Mouse (Mus musculus): ENCODE measurements around the gene Gm28374. TPM values are rescaled to one million over a fixed set of nuclear protein-coding genes. Genes with fewer than 3 reads are reported as not detected.
A peak's percentile ranks its signal among the peaks of the same experiment; 100 is the strongest.

Gene Gm28374
- polyA plus RNA-seq, 1 experiment from 2014 or later = 1.1 TPM

- peaks cover 54% of the 10 kb centered on the region for H3K36me3 ChIP-seq
- H3K9me3 ChIP-seq = no peaks in the 10 kb centered on the region
- H3K4me1 ChIP-seq (replicated peaks) = peaks cover 30% of the 10 kb centered on the region
- H3K4me2 ChIP-seq = peak overlapping the region; percentile 93
- peak overlapping the region; percentile 89 for H3K9ac ChIP-seq
- 89% methylated on average over 15 of the region's 15 CpGs for whole genome bisulfite sequencing
- peak overlapping the region; percentile 89; the same call in 1 of the 2 replicates for H3K4me3 ChIP-seq
- H3K27ac ChIP-seq = no peak overlapping the region
- ATAC-seq (ENCODE audit: low FRiP score) = no peak
- H3K27me3 ChIP-seq = no peaks in the 10 kb centered on the region
Observed at GRCm38 (mm10) chr19:6116113-6116850, 34.2 kb upstream of the Gm28374 start.

DNA sequence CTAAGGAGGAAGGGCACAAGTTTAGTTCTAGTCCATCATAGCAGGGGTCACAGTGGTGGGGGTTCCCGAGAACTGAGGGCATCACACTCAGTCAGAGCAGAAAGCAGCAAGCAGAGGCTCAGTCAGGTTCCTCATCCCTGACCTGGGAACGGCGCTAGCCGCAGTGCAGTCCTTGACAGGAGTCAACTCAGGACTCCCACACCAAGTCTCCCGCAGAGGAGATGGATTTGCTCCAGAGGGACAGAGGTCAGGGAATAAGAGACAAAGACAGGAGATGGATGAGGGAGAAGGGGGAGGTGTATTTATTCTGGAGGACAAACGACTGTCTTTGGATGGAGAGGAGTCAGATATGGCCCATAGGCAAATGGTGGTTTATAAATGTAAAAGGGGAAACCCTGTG is 31.1 kb upstream of the Gm28374 start:
- Histone ChIP-seq H3K9ac (0 out of 2 replicates have a peak overlapping the region, but pooled peaks have one; percentile 24), H3K27ac (no peak overlapping the region), H3K36me3 (peaks cover 38% of the 10 kb centered on the region), H3K4me1 (replicated peaks) (peaks cover 17% of the 10 kb centered on the region), H3K9me3 (no peaks in the 10 kb centered on the region), H3K27me3 (no peaks in the 10 kb centered on the region), H3K4me2 (no peak overlapping the region), H3K4me3 (no peak overlapping the region)
- no peak for ATAC-seq (ENCODE audit: low FRiP score)
- 56% methylated on average over 6 of the region's 6 CpGs for WGBS

DNA sequence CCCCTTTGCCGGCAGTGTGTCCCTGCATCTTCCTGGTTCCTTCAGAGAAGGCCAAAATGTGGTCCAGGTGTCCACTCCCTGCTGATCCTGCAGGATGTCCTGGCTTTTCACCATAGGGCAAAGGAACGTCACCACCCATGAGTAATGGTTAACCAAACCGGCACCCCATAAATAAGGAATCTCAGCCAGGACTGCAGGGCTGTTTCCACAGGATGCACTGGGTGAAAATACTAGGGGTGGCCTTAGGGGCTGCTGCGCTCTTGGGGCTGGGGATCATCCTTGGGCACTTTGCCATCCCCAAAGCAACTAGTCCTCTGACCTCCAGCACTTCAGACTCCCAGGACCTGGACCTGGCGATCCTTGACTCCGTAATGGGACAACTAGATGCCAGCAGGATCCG is 23.5 kb upstream of the Gm28374 start, which contains the start of gene Naaladl1:
TSS of gene Naaladl1 (plus strand) at position 197 of the 400 bp plus-strand sequence.
- 0 out of 2 replicates have a peak within 1 kb of the TSS, but pooled peaks have one; percentile 29 for H3K9ac ChIP-seq
- ATAC-seq (ENCODE audit: low FRiP score) = no peak
- no peak within 1 kb of the TSS for H3K4me3 ChIP-seq
- H3K27ac ChIP-seq = no peak within 1 kb of the TSS
- H3K4me2 ChIP-seq = no peak within 1 kb of the TSS
- no peaks in the 10 kb centered on the region for H3K9me3 ChIP-seq
- H3K27me3 ChIP-seq = no peaks in the 10 kb centered on the region
- H3K4me1 ChIP-seq (replicated peaks) = no peaks in the 10 kb centered on the region
- WGBS = 82% methylated on average over 7 of the region's 7 CpGs
- H3K36me3 ChIP-seq = no peaks in the 10 kb centered on the region

GRCm38 (mm10) chr19:6104476-6104875 is 22.4 kb upstream of the Gm28374 start:
- Histone ChIP-seq H3K9me3 (no peaks in the 10 kb centered on the region), H3K27ac (no peak overlapping the region), H3K27me3 (no peaks in the 10 kb centered on the region), H3K4me2 (no peak overlapping the region), H3K9ac (0 out of 2 replicates have a peak overlapping the region, but pooled peaks have one; percentile 1), H3K4me3 (no peak overlapping the region), H3K36me3 (no peaks in the 10 kb centered on the region), H3K4me1 (replicated peaks) (no peaks in the 10 kb centered on the region)
- WGBS = 92% methylated on average over 4 of the region's 4 CpGs
- no peak for ATAC-seq (ENCODE audit: low FRiP score)

DNA sequence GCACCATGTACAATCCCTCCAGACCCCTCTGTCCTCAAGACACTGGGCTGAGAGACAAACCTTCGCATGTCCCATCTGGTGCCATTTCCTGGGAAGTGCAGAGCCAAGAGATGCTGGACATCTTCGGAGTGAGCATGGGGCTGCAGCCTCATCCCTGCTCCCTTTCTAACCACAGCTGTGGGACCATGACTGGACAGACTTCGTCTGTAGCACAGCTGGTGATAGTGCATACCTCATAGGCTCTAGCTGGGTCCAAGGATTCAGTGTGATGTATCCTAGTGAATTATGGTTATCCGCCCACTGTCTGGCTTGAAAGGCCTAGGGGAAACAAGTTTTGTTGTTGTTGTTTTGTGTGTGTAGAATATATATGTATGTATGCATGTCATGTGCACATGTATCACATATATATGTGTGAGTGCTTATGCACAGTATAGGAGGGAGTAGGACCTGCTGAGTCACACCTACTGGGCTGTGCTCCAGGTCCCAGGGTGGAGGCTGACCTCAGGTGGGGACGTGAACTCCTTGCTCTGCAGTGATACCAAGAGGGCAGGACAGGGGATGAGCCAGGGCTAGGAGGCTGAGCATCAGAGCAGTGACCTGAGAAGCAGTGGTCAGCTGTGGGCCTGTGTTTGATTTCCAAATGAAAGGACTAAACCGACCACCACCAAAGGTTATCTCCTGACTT is 20.3 kb upstream of the Gm28374 start:
- H3K4me1 ChIP-seq (replicated peaks) = no peaks in the 10 kb centered on the region
- no peak for ATAC-seq (ENCODE audit: low FRiP score)
- no peak overlapping the region for H3K4me3 ChIP-seq
- no peaks in the 10 kb centered on the region for H3K27me3 ChIP-seq
- no peaks in the 10 kb centered on the region for H3K9me3 ChIP-seq
- H3K27ac ChIP-seq = no peak overlapping the region
- H3K36me3 ChIP-seq = no peaks in the 10 kb centered on the region
- H3K4me2 ChIP-seq = no peak overlapping the region
- H3K9ac ChIP-seq = no peak overlapping the region; the same call in 1 of the 2 replicates
- 80% methylated on average over 6 of the region's 6 CpGs for WGBS

GRCm38 (mm10) chr19:6101186-6101585 is 19.1 kb upstream of the Gm28374 start:
- H3K4me2 ChIP-seq = no peak overlapping the region
- no peaks in the 10 kb centered on the region for H3K9me3 ChIP-seq
- WGBS = 62% methylated on average over 6 of the region's 6 CpGs
- ATAC-seq (ENCODE audit: low FRiP score) = no peak
- H3K27ac ChIP-seq = no peak overlapping the region
- H3K9ac ChIP-seq = no peak overlapping the region
- no peaks in the 10 kb centered on the region for H3K36me3 ChIP-seq
- H3K4me3 ChIP-seq = no peak overlapping the region
- H3K27me3 ChIP-seq = no peaks in the 10 kb centered on the region
- no peaks in the 10 kb centered on the region for H3K4me1 ChIP-seq (replicated peaks)

DNA sequence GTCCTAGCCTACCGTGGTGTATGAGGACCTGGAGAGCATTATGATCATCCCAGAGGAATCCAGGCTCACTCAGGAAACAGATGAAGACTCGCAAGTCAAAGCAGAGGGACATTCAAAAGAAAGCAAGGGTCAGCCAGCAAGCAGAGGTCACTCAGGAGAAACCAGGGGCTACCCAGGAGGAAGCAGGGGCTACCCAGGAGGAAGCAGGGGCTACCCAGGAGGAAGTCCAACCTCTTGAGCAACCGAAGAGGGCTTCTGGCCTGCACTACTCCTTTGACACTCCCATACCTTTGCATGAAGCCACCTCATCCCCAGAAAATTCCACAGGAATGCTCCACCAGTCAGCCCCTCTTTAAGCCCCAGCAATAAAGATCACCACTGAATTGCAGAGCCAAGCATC is 15.8 kb upstream of the Gm28374 start:
- Histone ChIP-seq H3K27ac (no peak overlapping the region), H3K4me2 (no peak overlapping the region), H3K36me3 (no peaks in the 10 kb centered on the region), H3K9ac (no peak overlapping the region), H3K27me3 (no peaks in the 10 kb centered on the region), H3K9me3 (no peaks in the 10 kb centered on the region), H3K4me1 (replicated peaks) (no peaks in the 10 kb centered on the region), H3K4me3 (no peak overlapping the region)
- 95% methylated on average over 3 of the region's 3 CpGs for WGBS
- ATAC-seq (ENCODE audit: low FRiP score) = no peak

- WGBS = 91% methylated on average over 7 of the region's 7 CpGs
- Histone ChIP-seq H3K4me1 (replicated peaks) (no peaks in the 10 kb centered on the region), H3K36me3 (peaks cover 3% of the 10 kb centered on the region), H3K27ac (no peak within 1 kb of the TSS), H3K9ac (peak within 1 kb of the TSS; percentile 24; the same call in 1 of the 2 replicates), H3K27me3 (no peaks in the 10 kb centered on the region), H3K4me3 (no peak within 1 kb of the TSS), H3K9me3 (no peaks in the 10 kb centered on the region), H3K4me2 (no peak within 1 kb of the TSS)
- ATAC-seq (ENCODE audit: low FRiP score) = no peak
Observed at GRCm38 (mm10) chr19:6094119-6094518, 12.1 kb upstream of the Gm28374 start, which contains the start of gene AC131692.1. AC131692.1 (plus strand) TSS chr19:6094419.

- Histone ChIP-seq H3K4me2 (no peak overlapping the region), H3K36me3 (peaks cover 3% of the 10 kb centered on the region), H3K27me3 (no peaks in the 10 kb centered on the region), H3K27ac (no peak overlapping the region), H3K4me3 (no peak overlapping the region), H3K4me1 (replicated peaks) (peaks cover 15% of the 10 kb centered on the region), H3K9ac (no peak overlapping the region), H3K9me3 (no peaks in the 10 kb centered on the region)
- WGBS = 94% methylated on average over 13 of the region's 13 CpGs
- ATAC-seq (ENCODE audit: low FRiP score) = no peak
Observed at GRCm38 (mm10) chr19:6088841-6089240, 6.8 kb upstream of the Gm28374 start.

- peak; percentile 60 for ATAC-seq (ENCODE audit: low FRiP score)
- H3K27ac ChIP-seq = no peak overlapping the region
- H3K4me3 ChIP-seq = peak overlapping the region; percentile 72
- peaks cover 24% of the 10 kb centered on the region for H3K36me3 ChIP-seq
- under 1% methylated on average over 17 of the region's 17 CpGs for WGBS
- H3K9ac ChIP-seq = peak overlapping the region; percentile 58
- no peaks in the 10 kb centered on the region for H3K27me3 ChIP-seq
- H3K9me3 ChIP-seq = no peaks in the 10 kb centered on the region
- H3K4me1 ChIP-seq (replicated peaks) = peaks cover 29% of the 10 kb centered on the region
- peak overlapping the region; percentile 92 for H3K4me2 ChIP-seq
Observed at GRCm38 (mm10) chr19:6085417-6085879, 3.4 kb upstream of the Gm28374 start.

GRCm38 (mm10) chr19:6084478-6085248 is 2.6 kb upstream of the Gm28374 start, which contains the start of the genes Zfpl1 and Cdca5:
Zfpl1 (minus strand) TSS chr19:6084956.
Cdca5 (plus strand) TSS chr19:6084983.
- Histone ChIP-seq H3K27ac (peak within 1 kb of the TSS; percentile 71), H3K27me3 (no peaks in the 10 kb centered on the region), H3K9me3 (no peaks in the 10 kb centered on the region), H3K9ac (peak within 1 kb of the TSS; percentile 81), H3K4me2 (peak within 1 kb of the TSS; percentile 92), H3K4me3 (peak within 1 kb of the TSS; percentile 72), H3K4me1 (replicated peaks) (peaks cover 29% of the 10 kb centered on the region), H3K36me3 (peaks cover 32% of the 10 kb centered on the region)
- under 1% methylated on average over 58 of the region's 58 CpGs for WGBS
- ATAC-seq (ENCODE audit: low FRiP score) = peak; percentile 89
